Mouse (Mus musculus): Measurements from ENCODE around the gene Fxyd4. TPM values are rescaled to one million over a fixed set of nuclear protein-coding genes. Genes with fewer than 3 reads are reported as not detected.

Fxyd4 gene
- total RNA-seq (2014; rRNA removed) (not detected in 2 replicates), polyA plus RNA-seq (2015; fragmentation: Nextera tagmentation; extraction: Ambion mirVana) (0.33 and 0.47 TPM in 2 replicates)

DNA sequence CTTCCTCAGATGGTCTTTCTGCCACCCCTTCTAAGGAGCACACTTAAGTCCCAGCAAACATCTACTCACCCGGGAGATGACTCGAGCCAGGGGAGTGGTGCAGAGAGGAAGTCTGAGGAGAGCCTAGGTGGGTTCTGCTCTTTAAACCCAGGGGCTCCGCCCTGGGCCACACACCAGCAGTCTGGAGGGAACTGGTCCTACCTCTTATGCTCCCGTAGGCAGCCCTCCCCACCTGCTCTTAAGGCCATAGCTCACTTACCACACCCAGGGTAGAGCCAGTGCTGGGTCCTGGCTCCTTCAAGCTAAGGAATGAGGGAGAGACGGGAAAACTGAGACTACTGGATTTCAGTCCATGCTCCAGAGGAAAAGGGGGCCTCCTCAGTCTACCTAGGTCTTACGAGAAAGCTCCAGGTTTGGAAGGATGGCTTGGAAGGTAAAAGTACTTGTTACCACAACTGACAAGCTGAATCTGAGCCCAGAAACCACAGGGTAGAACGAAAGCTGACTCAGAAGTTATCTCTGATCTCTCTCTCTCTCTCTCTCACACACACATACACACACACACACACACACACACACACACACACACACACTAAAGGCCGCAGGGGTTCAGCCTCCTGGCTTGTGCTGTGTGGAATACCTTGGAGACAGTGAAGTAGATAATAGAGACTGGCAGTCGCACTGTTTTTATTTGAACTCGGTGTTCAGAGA is at the start of gene Fxyd4:
Gene Fxyd4, minus strand, starts transcription at position 471 of the 711 bp plus-strand sequence.
- ATAC-seq: no peak

DNA sequence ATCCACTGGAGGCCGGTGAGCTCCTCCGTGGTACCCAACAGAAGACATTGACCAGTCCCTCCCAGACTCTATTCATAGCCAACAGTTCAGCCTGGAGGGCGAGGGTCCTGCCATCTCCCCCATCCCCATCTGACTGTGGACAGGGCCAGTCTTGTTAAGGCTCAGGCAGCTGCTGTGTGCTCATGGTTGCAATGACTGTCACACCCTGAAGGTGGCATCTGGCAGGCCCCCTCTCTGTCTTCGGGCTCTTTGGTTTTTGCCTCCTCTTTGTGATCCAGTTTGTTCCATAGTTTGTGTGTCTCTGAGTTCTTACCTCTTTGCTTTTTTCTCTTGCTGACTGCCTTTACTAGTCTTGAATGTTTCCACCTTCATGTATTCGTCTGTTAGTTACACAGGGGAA is 49.7 kb upstream of the Fxyd4 start:
- ATAC-seq: no peak
- 59% methylated on average over 5 of the region's 5 CpGs for whole genome bisulfite sequencing
- Histone ChIP-seq H3K27me3 (ENCODE audit: insufficient read depth, low read length) (no peaks in the 10 kb centered on the region), H3K4me2 (ENCODE audit: low read depth) (no peak overlapping the region), H3K9me3 (ENCODE audit: low read length) (no peaks in the 10 kb centered on the region), H3K9ac (no peak overlapping the region), H3K27ac (ENCODE audit: low read depth, low read length) (no peak overlapping the region), H3K4me1 (ENCODE audit: insufficient read depth) (no peaks in the 10 kb centered on the region), H3K4me3 (ENCODE audit: low read depth, low read length) (no peak overlapping the region), H3K36me3 (ENCODE audit: insufficient read depth) (no peaks in the 10 kb centered on the region)
- TF ChIP-seq CTCF (IDR thresholded peaks at IDR 0.05; ENCODE audit: low read depth): 0 out of 2 replicates have a peak, but pooled peaks have one; percentile 8
- no peak for DNase-seq

More for the DNA sequence above, at the start of gene Fxyd4:
- no peaks in the 10 kb centered on the region for H3K27me3 ChIP-seq (ENCODE audit: insufficient read depth, low read length)
- H3K36me3 ChIP-seq (ENCODE audit: insufficient read depth): no peaks in the 10 kb centered on the region
- no peak for DNase-seq
- no peak within 1 kb of the TSS for H3K4me3 ChIP-seq (ENCODE audit: low read depth, low read length)
- H3K4me2 ChIP-seq (ENCODE audit: low read depth): no peak within 1 kb of the TSS
- no peaks in the 10 kb centered on the region for H3K4me1 ChIP-seq (ENCODE audit: insufficient read depth)
- 75% methylated on average over 10 of the region's 10 CpGs for WGBS
- no peak within 1 kb of the TSS for H3K9ac ChIP-seq
- no peak within 1 kb of the TSS for H3K27ac ChIP-seq (ENCODE audit: low read depth, low read length)
- H3K9me3 ChIP-seq (ENCODE audit: low read length): no peaks in the 10 kb centered on the region
- TF ChIP-seq CTCF (IDR thresholded peaks at IDR 0.05; ENCODE audit: low read depth): no peak

DNA sequence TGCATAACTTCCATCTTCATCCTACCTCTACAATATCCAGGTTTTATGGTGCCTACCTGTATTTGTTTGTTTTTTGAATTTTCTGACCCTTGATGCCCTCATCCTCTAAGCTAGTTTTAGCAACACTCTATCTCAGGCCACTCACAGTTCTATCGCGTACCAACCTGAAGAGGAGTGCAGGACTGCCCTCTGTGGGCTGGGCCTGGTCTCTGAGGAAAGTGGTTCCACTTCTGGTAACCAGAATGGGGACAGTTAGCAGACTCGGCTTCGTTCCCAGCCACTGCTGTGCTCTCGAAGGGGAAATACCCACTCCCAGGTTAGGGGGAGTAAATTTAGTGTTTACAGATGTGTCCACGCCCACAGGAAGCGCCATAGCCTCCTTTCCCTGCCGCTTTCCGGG is 29.2 kb upstream of the Fxyd4 start:
- Histone ChIP-seq H3K27ac (ENCODE audit: low read depth, low read length) (no peak overlapping the region), H3K27me3 (ENCODE audit: insufficient read depth, low read length) (no peaks in the 10 kb centered on the region), H3K36me3 (ENCODE audit: insufficient read depth) (no peaks in the 10 kb centered on the region), H3K9ac (no peak overlapping the region), H3K9me3 (ENCODE audit: low read length) (no peaks in the 10 kb centered on the region), H3K4me3 (ENCODE audit: low read depth, low read length) (no peak overlapping the region), H3K4me1 (ENCODE audit: insufficient read depth) (no peaks in the 10 kb centered on the region), H3K4me2 (ENCODE audit: low read depth) (no peak overlapping the region)
- TF ChIP-seq CTCF (IDR thresholded peaks at IDR 0.05; ENCODE audit: low read depth): no peak
- 58% methylated on average over 9 of the region's 9 CpGs for WGBS
- ATAC-seq (no peak), DNase-seq (no peak)

DNA sequence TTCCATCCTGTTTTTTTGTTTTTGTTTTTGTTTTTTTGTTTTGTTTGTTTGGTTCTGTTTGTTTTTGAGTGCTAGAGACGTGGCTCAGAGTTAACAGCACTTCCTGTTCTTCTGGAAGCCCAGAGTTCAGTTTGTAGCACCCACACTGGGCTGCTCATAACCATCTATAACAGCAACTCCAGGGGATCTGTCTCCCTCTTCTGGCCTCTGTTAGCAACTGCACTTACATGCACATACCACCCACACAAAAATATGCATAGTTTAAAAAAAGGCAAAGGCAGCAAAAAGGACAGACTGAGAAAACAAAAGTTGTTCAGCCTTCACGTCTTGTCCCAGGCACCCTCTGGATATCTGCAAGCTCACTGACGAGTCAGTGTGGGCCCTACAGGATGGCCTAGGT is 25.7 kb upstream of the Fxyd4 start:
- Histone ChIP-seq H3K36me3 (ENCODE audit: insufficient read depth) (no peaks in the 10 kb centered on the region), H3K4me3 (ENCODE audit: low read depth, low read length) (no peak overlapping the region), H3K9ac (no peak overlapping the region), H3K27me3 (ENCODE audit: insufficient read depth, low read length) (no peaks in the 10 kb centered on the region), H3K4me1 (ENCODE audit: insufficient read depth) (no peaks in the 10 kb centered on the region), H3K27ac (ENCODE audit: low read depth, low read length) (no peak overlapping the region), H3K4me2 (ENCODE audit: low read depth) (no peak overlapping the region), H3K9me3 (ENCODE audit: low read length) (no peaks in the 10 kb centered on the region)
- 80% methylated on average over 3 of the region's 3 CpGs for WGBS
- ATAC-seq (no peak), DNase-seq (no peak)
- no peak for TF ChIP-seq CTCF (IDR thresholded peaks at IDR 0.05; ENCODE audit: low read depth)

DNA sequence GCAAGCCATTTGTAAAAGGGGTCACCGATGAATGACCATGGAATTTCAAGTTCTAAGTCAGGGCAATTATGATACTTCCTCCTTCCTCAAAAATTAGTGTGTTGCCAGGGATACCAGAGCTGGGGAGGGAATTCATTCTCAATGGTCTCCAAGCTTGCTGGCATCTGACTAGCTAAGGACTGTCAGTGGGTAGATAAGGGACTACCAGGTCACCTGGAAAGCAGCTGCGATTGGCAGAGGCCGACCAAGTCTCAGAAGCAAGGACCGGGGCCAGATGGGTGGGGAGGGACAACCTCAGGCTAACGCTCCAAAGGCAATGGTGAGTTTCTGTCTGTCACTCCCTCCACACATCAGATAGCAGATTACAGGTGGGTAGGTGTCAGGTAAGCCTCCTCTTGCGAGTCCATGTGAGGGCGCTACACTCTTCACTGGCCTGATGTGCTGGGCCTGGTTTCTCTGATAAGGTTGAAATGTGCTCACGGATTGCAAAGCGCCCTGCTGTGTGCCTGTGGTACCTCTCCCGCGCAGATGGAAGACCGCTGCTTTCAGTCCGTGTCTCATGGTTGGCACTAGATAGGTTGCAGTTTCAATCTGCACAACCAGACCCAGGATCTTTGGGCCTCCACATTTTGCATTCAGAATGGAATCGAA is 19.5 kb upstream of the Fxyd4 start:
- ATAC-seq: no peak
- H3K9me3 ChIP-seq (ENCODE audit: low read length): no peaks in the 10 kb centered on the region
- 21% methylated on average over 14 of the region's 14 CpGs for WGBS
- H3K4me2 ChIP-seq (ENCODE audit: low read depth): no peak overlapping the region
- no peaks in the 10 kb centered on the region for H3K4me1 ChIP-seq (ENCODE audit: insufficient read depth)
- no peaks in the 10 kb centered on the region for H3K36me3 ChIP-seq (ENCODE audit: insufficient read depth)
- H3K27ac ChIP-seq (ENCODE audit: low read depth, low read length): no peak overlapping the region
- no peak overlapping the region for H3K4me3 ChIP-seq (ENCODE audit: low read depth, low read length)
- H3K9ac ChIP-seq: no peak overlapping the region
- no peaks in the 10 kb centered on the region for H3K27me3 ChIP-seq (ENCODE audit: insufficient read depth, low read length)
- no peak for DNase-seq
- no peak for TF ChIP-seq CTCF (IDR thresholded peaks at IDR 0.05; ENCODE audit: low read depth)

DNA sequence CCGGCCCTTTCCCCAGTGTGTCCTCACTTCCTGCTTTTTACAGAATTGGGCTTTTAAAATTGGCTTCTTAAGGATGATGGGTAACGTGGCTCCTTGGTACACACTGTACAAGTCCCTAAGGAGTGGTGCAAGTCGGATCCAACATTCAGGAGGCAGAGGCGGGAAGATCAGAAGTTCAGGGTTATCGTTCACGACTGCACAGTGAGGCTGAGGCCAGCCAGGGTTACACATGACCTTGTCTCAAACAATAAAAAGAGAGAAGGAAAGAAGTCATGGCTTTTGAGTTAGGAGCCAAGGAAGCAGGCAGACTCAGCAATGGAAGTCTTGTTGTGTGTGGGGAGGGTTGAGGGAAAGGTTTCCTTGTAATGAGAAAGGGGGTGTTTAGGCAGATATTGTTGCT is 18.7 kb upstream of the Fxyd4 start:
- no peaks in the 10 kb centered on the region for H3K9me3 ChIP-seq (ENCODE audit: low read length)
- no peaks in the 10 kb centered on the region for H3K4me1 ChIP-seq (ENCODE audit: insufficient read depth)
- H3K27ac ChIP-seq (ENCODE audit: low read depth, low read length): no peak overlapping the region
- no peak overlapping the region for H3K4me3 ChIP-seq (ENCODE audit: low read depth, low read length)
- no peaks in the 10 kb centered on the region for H3K27me3 ChIP-seq (ENCODE audit: insufficient read depth, low read length)
- DNase-seq (no peak), ATAC-seq (no peak)
- WGBS: 75% methylated on average over 6 of the region's 6 CpGs
- H3K9ac ChIP-seq: no peak overlapping the region
- no peak overlapping the region for H3K4me2 ChIP-seq (ENCODE audit: low read depth)
- H3K36me3 ChIP-seq (ENCODE audit: insufficient read depth): no peaks in the 10 kb centered on the region
- TF ChIP-seq CTCF (IDR thresholded peaks at IDR 0.05; ENCODE audit: low read depth): no peak

DNA sequence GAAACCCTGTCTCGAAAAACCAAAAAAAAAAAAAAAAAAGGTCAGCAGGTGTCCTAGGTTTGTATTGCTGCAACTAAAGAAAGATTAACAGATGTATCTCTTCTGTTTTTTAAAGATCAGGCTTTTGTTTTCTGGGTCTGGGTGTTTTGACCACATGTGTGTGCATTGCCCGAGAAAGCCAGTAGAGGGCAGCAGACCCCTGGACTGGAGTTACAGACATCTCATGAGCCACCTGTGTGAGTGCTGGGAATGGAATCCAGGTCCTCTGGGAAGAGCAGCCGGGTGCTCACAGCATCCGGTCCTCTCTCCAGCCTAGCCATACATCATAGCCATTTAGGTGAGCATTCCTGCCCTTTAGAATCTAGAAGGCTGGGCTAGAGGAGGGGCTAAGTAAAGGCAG is 14.8 kb upstream of the Fxyd4 start:
- no peak for ATAC-seq
- Histone ChIP-seq H3K36me3 (ENCODE audit: insufficient read depth) (no peaks in the 10 kb centered on the region), H3K4me2 (ENCODE audit: low read depth) (no peak overlapping the region), H3K4me1 (ENCODE audit: insufficient read depth) (no peaks in the 10 kb centered on the region), H3K27ac (ENCODE audit: low read depth, low read length) (no peak overlapping the region), H3K9ac (no peak overlapping the region), H3K4me3 (ENCODE audit: low read depth, low read length) (no peak overlapping the region), H3K27me3 (ENCODE audit: insufficient read depth, low read length) (no peaks in the 10 kb centered on the region), H3K9me3 (ENCODE audit: low read length) (no peaks in the 10 kb centered on the region)
- DNase-seq: no peak
- 92% methylated on average over 4 of the region's 4 CpGs for WGBS
- TF ChIP-seq CTCF (IDR thresholded peaks at IDR 0.05; ENCODE audit: low read depth): peak; percentile 30

All from forebrain, postnatal 0 days (tissue).